Mouse (Mus musculus) hindbrain, postnatal 0 days (tissue): ENCODE data around the gene Mettl6. TPM values are rescaled to one million over a fixed set of nuclear protein-coding genes. Genes with fewer than 3 reads are reported as not detected.

ENCODE experiments used
- ATAC-seq: fragments of 200-750 bp; cut with Nextera tagmentation; 2 replicates; pipeline ENCODE4 v1.8.0; 2017; ENCODE audit warnings: mild to moderate bottlenecking, moderate TSS enrichment, moderate library complexity
- DNase-seq: peaks from one replicate; pipeline ENCODE4 v3.0.0-alpha.2; 2015; ENCODE audit warnings: low spot score
- H3K27ac ChIP-seq: fragments of 300-500 bp; sonication (generic); 2 replicates; pipeline ENCODE4 v1.5.1; 2014; ENCODE audit warnings: mild to moderate bottlenecking
- H3K27me3 ChIP-seq: fragments of 300-500 bp; sonication (generic); 2 replicates; pipeline ENCODE4 v1.6.1; 2014; ENCODE audit warnings: low read length, mixed read lengths; ENCODE audit not compliant: insufficient read depth
- H3K36me3 ChIP-seq: fragments of 300-500 bp; sonication (generic); 2 replicates; pipeline ENCODE4 v1.6.1; 2014; ENCODE audit warnings: low read length, mixed read lengths; ENCODE audit not compliant: insufficient read depth
- H3K4me1 ChIP-seq: fragments of 300-500 bp; sonication (generic); 2 replicates; pipeline ENCODE4 v1.6.1; 2014; ENCODE audit warnings: antibody characterized with exemption, low read length, mixed read lengths; ENCODE audit not compliant: insufficient read depth
- H3K4me2 ChIP-seq: fragments of 300-500 bp; sonication (generic); 2 replicates; pipeline ENCODE4 v1.6.1; 2014; ENCODE audit warnings: low read depth, mild to moderate bottlenecking, low read length, moderate library complexity, mixed read lengths
- H3K4me3 ChIP-seq: fragments of 300-500 bp; sonication (generic); 2 replicates; pipeline ENCODE4 v1.5.1; 2014; ENCODE audit warnings: low read length
- H3K9ac ChIP-seq: fragments of 300-500 bp; sonication (generic); replicated peaks from 2 replicates; pipeline ENCODE4 v1.6.1; 2014; ENCODE audit warnings: mild to moderate bottlenecking, low read length, moderate library complexity, mixed read lengths
- H3K9me3 ChIP-seq: fragments of 300-500 bp; sonication (generic); 2 replicates; pipeline ENCODE4 v1.6.1; 2016; ENCODE audit warnings: low read length, mixed read lengths
- CTCF ChIP-seq: IDR thresholded peaks from 2 replicates; pipeline ENCODE4 v1.5.1; 2016; ENCODE audit warnings: antibody characterized with exemption, control low read depth, low read depth
- WGBS: fragments of 180-500 bp; shearing (Covaris S2); extraction: QIAGEN DNeasy Blood & Tissue Kit; methylation state at CpG from one replicate; pipeline ENCODE4 v1.1.7; 2014; 5-methylcytosine and 5-hydroxymethylcytosine counted together
- polyA plus RNA-seq: library from polyadenylated mRNA; unstranded; fragments of >200 nt; fragmentation: Nextera tagmentation; extraction: Ambion mirVana; gene quantifications from 2 replicates; pipeline ENCODE4 v1.2.1, GENCODE M21; 2015
- total RNA-seq: library from RNA; depleted of rRNA; stranded (reverse); fragments of >200 nt; gene quantifications from 2 replicates; pipeline ENCODE4 v1.2.3, GENCODE M21; 2014

Mettl6 gene
- total and polyA plus RNA-seq, 2 experiments from 2014 or later, result 14.8 to 32.7 TPM

DNA sequence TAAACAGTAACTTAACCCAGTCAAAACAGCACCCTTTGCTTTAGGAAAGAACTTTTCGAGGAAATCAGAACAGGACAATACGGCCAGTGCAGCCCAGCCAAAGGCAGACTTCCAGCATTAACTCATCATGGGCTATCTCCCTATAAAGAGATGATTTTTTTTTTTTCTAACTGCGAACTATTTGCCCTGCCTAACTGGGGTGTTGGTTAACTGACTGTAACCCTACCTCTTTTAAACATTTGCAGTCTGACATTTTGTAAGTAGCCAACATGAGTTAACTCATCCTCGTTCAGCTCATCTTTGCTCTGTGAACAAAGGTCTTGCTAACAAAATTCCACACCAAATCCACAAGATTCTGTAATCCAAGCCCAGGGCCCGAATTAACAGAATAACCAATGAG is 60.4 kb downstream of the Mettl6 start:
- Histone ChIP-seq H3K4me3 (peak overlapping the region; percentile 92), H3K27me3 (no peaks in the 10 kb centered on the region), H3K4me2 (peak overlapping the region; percentile 90), H3K4me1 (peaks cover 5% of the 10 kb centered on the region; the same call in 1 of the 2 replicates), H3K27ac (peak overlapping the region; percentile 95; the same call in 1 of the 2 replicates), H3K36me3 (no peaks in the 10 kb centered on the region), H3K9me3 (no peaks in the 10 kb centered on the region), H3K9ac (peak overlapping the region; percentile 93)
- no peak for TF ChIP-seq CTCF
- 46% methylated on average over 5 of the region's 5 CpGs for WGBS
- DNase-seq (no peak), ATAC-seq (no peak)

DNA sequence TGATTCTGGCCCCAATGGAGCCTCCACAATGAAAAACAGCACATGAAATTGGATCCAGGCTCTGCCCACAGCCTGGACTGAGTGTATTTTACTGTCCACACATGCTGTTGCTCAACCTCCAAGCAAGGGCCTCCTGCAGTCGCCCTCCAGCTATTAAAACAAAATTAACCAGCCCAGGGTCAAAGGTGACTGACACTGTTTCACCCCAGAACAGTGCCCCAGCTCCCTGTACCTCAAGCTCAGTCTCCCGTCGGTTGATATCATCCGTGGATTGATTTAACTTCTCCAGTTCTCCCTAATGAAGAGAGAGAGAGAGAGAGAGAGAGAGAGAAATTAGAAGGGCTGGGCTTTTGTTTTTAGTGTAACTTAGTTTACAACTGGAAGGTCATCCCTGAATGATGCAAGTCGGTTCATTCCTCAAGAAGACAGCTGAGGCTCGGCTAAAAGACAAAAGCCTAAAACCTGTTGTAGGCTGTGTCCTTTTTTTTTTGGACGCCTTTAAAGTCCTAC is 60.9 kb downstream of the Mettl6 start:
- Histone ChIP-seq H3K27me3 (no peaks in the 10 kb centered on the region), H3K4me1 (peaks cover 8% of the 10 kb centered on the region; the same call in 1 of the 2 replicates), H3K36me3 (no peaks in the 10 kb centered on the region), H3K4me3 (peak overlapping the region; percentile 92), H3K4me2 (peak overlapping the region; percentile 90), H3K27ac (peak overlapping the region; percentile 20; the same call in 1 of the 2 replicates), H3K9me3 (no peaks in the 10 kb centered on the region), H3K9ac (no peak overlapping the region)
- ATAC-seq (no peak), DNase-seq (no peak)
- 32% methylated on average over 7 of the region's 7 CpGs for WGBS
- TF ChIP-seq CTCF, result no peak

- no peak overlapping the region for H3K9ac ChIP-seq
- TF ChIP-seq CTCF, result no peak
- DNase-seq (no peak), ATAC-seq (no peak)
- H3K27me3 ChIP-seq, result no peaks in the 10 kb centered on the region
- 74% methylated on average over 5 of the region's 5 CpGs for WGBS
- H3K9me3 ChIP-seq, result no peaks in the 10 kb centered on the region
- H3K36me3 ChIP-seq, result no peaks in the 10 kb centered on the region
- no peak overlapping the region for H3K4me3 ChIP-seq
- peak overlapping the region; percentile 20; the same call in 1 of the 2 replicates for H3K27ac ChIP-seq
- peaks cover 10% of the 10 kb centered on the region; the same call in 1 of the 2 replicates for H3K4me1 ChIP-seq
- peak overlapping the region; percentile 90; the same call in 1 of the 2 replicates for H3K4me2 ChIP-seq
Observed at GRCm38 (mm10) chr14:31433126-31433525, 61.7 kb downstream of the Mettl6 start.

GRCm38 (mm10) chr14:31432424-31432823 is 62.4 kb downstream of the Mettl6 start:
- DNase-seq, result no peak
- WGBS, result 49% methylated on average over 4 of the region's 4 CpGs
- TF ChIP-seq CTCF, result no peak
- no peaks in the 10 kb centered on the region for H3K36me3 ChIP-seq
- peaks cover 10% of the 10 kb centered on the region; the same call in 1 of the 2 replicates for H3K4me1 ChIP-seq
- ATAC-seq, result no peak
- no peaks in the 10 kb centered on the region for H3K9me3 ChIP-seq
- H3K27me3 ChIP-seq, result no peaks in the 10 kb centered on the region
- H3K9ac ChIP-seq, result no peak overlapping the region
- H3K4me2 ChIP-seq, result no peak overlapping the region
- H3K27ac ChIP-seq, result no peak overlapping the region
- no peak overlapping the region for H3K4me3 ChIP-seq

DNA sequence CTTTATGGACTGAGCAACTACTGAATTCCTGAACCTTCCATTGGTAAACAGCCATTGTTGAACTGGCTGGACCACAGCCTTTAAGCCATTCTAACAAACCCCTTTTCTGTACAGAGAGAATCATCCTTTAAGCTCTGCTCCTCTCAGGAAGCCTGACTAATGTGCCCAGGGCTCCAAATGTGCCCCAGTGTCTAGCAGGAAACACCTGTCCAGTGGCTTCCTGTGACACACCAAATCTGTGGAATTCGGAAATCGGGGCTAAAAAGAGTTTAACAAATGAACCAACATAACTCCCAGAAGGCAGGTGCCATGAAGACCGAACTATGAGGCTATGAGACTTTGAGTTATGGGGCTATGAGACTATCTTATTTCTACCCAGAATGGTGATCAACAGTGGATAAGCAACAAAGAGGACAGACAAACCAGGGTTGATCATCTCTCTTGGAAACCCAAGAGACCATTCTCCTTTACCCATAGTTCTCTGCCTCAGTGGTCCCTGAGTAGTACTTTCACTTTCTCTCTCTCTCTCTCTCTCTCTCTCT is 63.0 kb downstream of the Mettl6 start:
- Histone ChIP-seq H3K27ac (no peak overlapping the region; the same call in 1 of the 2 replicates), H3K9me3 (no peaks in the 10 kb centered on the region), H3K4me3 (no peak overlapping the region), H3K4me2 (no peak overlapping the region), H3K9ac (no peak overlapping the region), H3K36me3 (no peaks in the 10 kb centered on the region), H3K4me1 (peaks cover 10% of the 10 kb centered on the region; the same call in 1 of the 2 replicates), H3K27me3 (no peaks in the 10 kb centered on the region)
- TF ChIP-seq CTCF, result no peak
- DNase-seq (no peak), ATAC-seq (no peak)
- WGBS, result 90% methylated on average over 3 of the region's 3 CpGs

GRCm38 (mm10) chr14:31429004-31429395 is 65.8 kb downstream of the Mettl6 start:
- TF ChIP-seq CTCF, result no peak

More at GRCm38 (mm10) chr14:31429004-31429395, 65.8 kb downstream of the Mettl6 start:
- H3K9me3 ChIP-seq, result no peaks in the 10 kb centered on the region
- WGBS, result 43% methylated on average over 5 of the region's 5 CpGs
- H3K27me3 ChIP-seq, result no peaks in the 10 kb centered on the region
- H3K27ac ChIP-seq, result no peak overlapping the region
- ATAC-seq (no peak), DNase-seq (no peak)
- H3K4me1 ChIP-seq, result peaks cover 9% of the 10 kb centered on the region; the same call in 1 of the 2 replicates
- H3K9ac ChIP-seq, result no peak overlapping the region
- no peaks in the 10 kb centered on the region for H3K36me3 ChIP-seq
- H3K4me3 ChIP-seq, result no peak overlapping the region
- H3K4me2 ChIP-seq, result no peak overlapping the region
